Mouse (Mus musculus) G1E (cell line): ENCODE results near the gene Clint1. TPM values are rescaled to one million over a fixed set of nuclear protein-coding genes. Genes with fewer than 3 reads are reported as not detected.

Source experiments
- ATAC-seq: 2 replicates; pipeline ENCODE4 v1.8.0; 2016; ENCODE audit warnings: mild to moderate bottlenecking; ENCODE audit not compliant: insufficient number of reproducible peaks, poor library complexity, low FRiP score, severe bottlenecking; ENCODE audit errors: extremely low read depth
- DNase-seq: peaks from one replicate; pipeline ENCODE4 v3.0.0; 2012; ENCODE audit warnings: low spot score
- H3K27me3 ChIP-seq: 2 replicates; pipeline ENCODE4 v1.6.1; 2012; ENCODE audit warnings: mild to moderate bottlenecking, low read length, inconsistent platforms; ENCODE audit not compliant: insufficient read depth
- H3K36me3 ChIP-seq: replicated peaks from 2 replicates; pipeline ENCODE3; 2012; ENCODE audit warnings: mild to moderate bottlenecking, inconsistent platforms
- H3K4me1 ChIP-seq: 2 replicates; pipeline ENCODE4 v1.6.1; 2012; ENCODE audit warnings: low read depth, low read length, inconsistent platforms, mixed read lengths; ENCODE audit not compliant: insufficient read depth
- H3K4me3 ChIP-seq: 2 replicates; pipeline ENCODE4 v1.5.1; 2012; ENCODE audit warnings: low read depth, mild to moderate bottlenecking, inconsistent platforms, low read length, moderate library complexity, mixed read lengths
- H3K9me3 ChIP-seq: replicated peaks from 2 replicates; pipeline ENCODE4 v1.6.1; 2012; ENCODE audit warnings: inconsistent platforms
- CTCF ChIP-seq: IDR thresholded peaks from 2 replicates; pipeline ENCODE4 v1.5.1; 2012; ENCODE audit warnings: low read depth, low read length, inconsistent platforms, mixed read lengths
- GATA1 ChIP-seq: IDR thresholded peaks from 2 replicates; pipeline ENCODE4 v1.6.1; 2012; ENCODE audit warnings: borderline replicate concordance, low read length, inconsistent platforms, mixed read lengths
- GATA2 ChIP-seq: IDR thresholded peaks from 2 replicates; pipeline ENCODE4 v1.6.1; 2012; ENCODE audit warnings: low read depth, low read length, inconsistent platforms, borderline replicate concordance
- POLR2AphosphoS5 ChIP-seq: IDR thresholded peaks from 2 replicates; pipeline ENCODE4 v1.6.1; 2012; ENCODE audit warnings: low read depth, low read length, inconsistent platforms; ENCODE audit not compliant: insufficient replicate concordance
- TAL1 ChIP-seq: conservative IDR thresholded peaks from 2 replicates; pipeline ENCODE4 v1.6.1; 2012; ENCODE audit warnings: low read depth, low read length, inconsistent platforms, mixed read lengths
- polyA plus RNA-seq: library from polyadenylated mRNA; stranded (reverse); fragments of >175 nt; gene quantifications from 2 replicates; pipeline ENCODE4 v1.2.3, GENCODE M21; 2012
- total RNA-seq, 2 experiments: library from RNA; stranded (forward) in 1 of 2; stranded (reverse) in 1 of 2; fragments of 200-1000 nt in 1 of 2; fragments of >200 nt in 1 of 2; fragmentation: Nextera tagmentation in 1 of 2; gene quantifications; 2 replicates each; pipeline ENCODE4 v1.2.3; 2014 to 2017

The Clint1 gene
- total and polyA plus RNA-seq, 3 experiments = 112 to 386 (median 259) TPM

- peak; percentile 78 for ATAC-seq
- Histone ChIP-seq H3K4me3 (peak overlapping the region; percentile 48; the same call in 1 of the 2 replicates), H3K9me3 (no peaks in the 10 kb centered on the region), H3K27me3 (peaks cover 9% of the 10 kb centered on the region), H3K4me1 (peaks cover 9% of the 10 kb centered on the region), H3K36me3 (peaks cover 29% of the 10 kb centered on the region)
- TF ChIP-seq CTCF = peak; percentile 87
- TF ChIP-seq GATA1 = no peak
- peak; percentile 62 for DNase-seq
These were observed 74.8 kb downstream of the Clint1 start for GRCm38 (mm10) chr11:45926640-45927082.

GRCm38 (mm10) chr11:45927456-45927855 lies 75.6 kb downstream of the Clint1 start:
- TF ChIP-seq GATA1 = no peak
- no peak for TF ChIP-seq CTCF
- no peak for TF ChIP-seq POLR2AphosphoS5
- no peak for TF ChIP-seq TAL1
- TF ChIP-seq GATA2 = no peak
- no peak for DNase-seq
- Histone ChIP-seq H3K4me3 (no peak overlapping the region), H3K36me3 (peaks cover 36% of the 10 kb centered on the region), H3K27me3 (peaks cover 8% of the 10 kb centered on the region), H3K9me3 (no peaks in the 10 kb centered on the region), H3K4me1 (peaks cover 9% of the 10 kb centered on the region)
- ATAC-seq = no peak

- peaks cover 56% of the 10 kb centered on the region for H3K36me3 ChIP-seq
- H3K4me3 ChIP-seq = no peak overlapping the region
- TF ChIP-seq POLR2AphosphoS5 (no peak), CTCF (no peak), GATA1 (no peak), TAL1 (no peak), GATA2 (no peak)
- no peaks in the 10 kb centered on the region for H3K9me3 ChIP-seq
- H3K27me3 ChIP-seq = peaks cover 2% of the 10 kb centered on the region; the same call in 1 of the 2 replicates
- DNase-seq (no peak), ATAC-seq (no peak)
- H3K4me1 ChIP-seq = peaks cover 11% of the 10 kb centered on the region
These were observed 77.7 kb downstream of the Clint1 start for GRCm38 (mm10) chr11:45929541-45929940.

DNA sequence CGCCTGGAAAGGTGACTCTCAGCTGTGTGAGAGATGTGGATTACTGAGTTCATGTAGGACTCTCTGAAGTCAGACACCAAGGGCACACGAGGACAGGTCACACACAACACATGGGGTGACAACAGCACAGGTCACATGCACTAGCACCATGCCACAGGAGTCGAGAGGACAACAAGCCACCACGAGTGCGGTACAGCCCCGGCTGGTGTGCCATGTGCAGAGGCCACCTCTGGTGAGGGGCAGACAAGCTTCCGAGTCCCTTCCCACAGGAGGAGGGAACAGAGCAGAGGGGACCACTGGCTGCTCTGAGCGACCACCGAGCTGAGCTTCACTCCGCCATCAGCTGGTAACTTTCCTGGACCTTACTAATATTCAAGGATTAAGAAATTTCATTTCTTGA lies 80.9 kb downstream of the Clint1 start:
- TF ChIP-seq TAL1 (no peak), POLR2AphosphoS5 (no peak), GATA1 (no peak), CTCF (no peak), GATA2 (no peak)
- Histone ChIP-seq H3K27me3 (no peaks in the 10 kb centered on the region), H3K4me3 (no peak overlapping the region), H3K4me1 (0 out of 2 replicates have a peak, but pooled peaks cover 2% of the 10 kb centered on the region), H3K36me3 (peaks cover 89% of the 10 kb centered on the region), H3K9me3 (no peaks in the 10 kb centered on the region)
- ATAC-seq (no peak), DNase-seq (no peak)

DNA sequence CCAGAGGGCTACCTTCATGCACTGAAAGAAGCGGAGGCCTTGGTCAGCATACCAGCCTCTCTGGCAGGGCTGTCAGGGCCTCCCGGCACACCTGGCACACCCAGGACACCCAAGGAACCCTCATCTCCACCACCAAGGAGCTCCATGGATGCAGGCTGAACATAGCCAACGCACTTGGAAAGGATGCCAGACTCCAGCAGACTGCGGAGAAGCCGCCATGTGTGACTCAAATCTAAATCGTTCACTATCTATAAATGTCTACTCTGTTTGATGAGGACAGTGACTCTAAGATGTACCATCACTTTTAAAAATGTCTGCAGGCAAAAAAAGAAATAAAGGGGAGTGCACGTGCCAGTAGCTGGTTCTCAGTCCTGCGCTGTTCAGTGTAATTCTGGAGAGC lies 85.6 kb downstream of the Clint1 start:
- Histone ChIP-seq H3K36me3 (peaks cover 92% of the 10 kb centered on the region), H3K9me3 (no peaks in the 10 kb centered on the region), H3K27me3 (no peaks in the 10 kb centered on the region), H3K4me1 (peaks cover 15% of the 10 kb centered on the region), H3K4me3 (no peak overlapping the region)
- TF ChIP-seq GATA2 = no peak
- no peak for TF ChIP-seq GATA1
- no peak for TF ChIP-seq POLR2AphosphoS5
- no peak for TF ChIP-seq CTCF
- TF ChIP-seq TAL1 = no peak
- DNase-seq (no peak), ATAC-seq (no peak)

- H3K36me3 ChIP-seq = peaks cover 84% of the 10 kb centered on the region
- peaks cover 27% of the 10 kb centered on the region for H3K4me1 ChIP-seq
- TF ChIP-seq TAL1 (no peak), POLR2AphosphoS5 (no peak), GATA1 (no peak), GATA2 (no peak), CTCF (no peak)
- ATAC-seq (no peak), DNase-seq (no peak)
- no peaks in the 10 kb centered on the region for H3K9me3 ChIP-seq
- H3K4me3 ChIP-seq = no peak overlapping the region
- no peaks in the 10 kb centered on the region for H3K27me3 ChIP-seq
These were observed 87.1 kb downstream of the Clint1 start for GRCm38 (mm10) chr11:45938917-45939316.

GRCm38 (mm10) chr11:45942281-45942680 lies 90.4 kb downstream of the Clint1 start:
- TF ChIP-seq GATA2 (no peak), TAL1 (no peak), CTCF (no peak), POLR2AphosphoS5 (no peak), GATA1 (no peak)
- H3K9me3 ChIP-seq = no peaks in the 10 kb centered on the region
- ATAC-seq = no peak
- peaks cover 58% of the 10 kb centered on the region for H3K36me3 ChIP-seq
- H3K4me3 ChIP-seq = no peak overlapping the region
- peaks cover 35% of the 10 kb centered on the region for H3K4me1 ChIP-seq
- no peaks in the 10 kb centered on the region for H3K27me3 ChIP-seq
- no peak for DNase-seq
